Mouse (Mus musculus) forebrain, embryonic 15.5 days (tissue): ENCODE results near the gene Cbr4. TPM values are rescaled to one million over a fixed set of nuclear protein-coding genes. Genes with fewer than 3 reads are reported as not detected.

Experiments used
- ATAC-seq: fragments of 200-750 bp; cut with Nextera tagmentation; replicated peaks from 2 replicates; pipeline ENCODE4 v1.8.0; 2017; ENCODE audit warnings: mild to moderate bottlenecking, moderate TSS enrichment, moderate library complexity
- H3K27ac ChIP-seq: fragments of 300-500 bp; sonication (generic); replicated peaks from 2 replicates; pipeline ENCODE4 v1.5.1; 2015; ENCODE audit warnings: mild to moderate bottlenecking, inconsistent platforms
- H3K27me3 ChIP-seq: fragments of 300-500 bp; sonication (generic); 2 replicates; pipeline ENCODE4 v1.6.1; 2015; ENCODE audit warnings: inconsistent platforms
- H3K36me3 ChIP-seq: fragments of 300-500 bp; sonication (generic); 2 replicates; pipeline ENCODE4 v1.6.1; 2015; ENCODE audit warnings: mild to moderate bottlenecking, inconsistent platforms
- H3K4me1 ChIP-seq: fragments of 300-500 bp; sonication (generic); 2 replicates; pipeline ENCODE4 v1.6.1; 2015; ENCODE audit warnings: inconsistent platforms
- H3K4me2 ChIP-seq: fragments of 300-500 bp; sonication (generic); replicated peaks from 2 replicates; pipeline ENCODE4 v1.6.1; 2015; ENCODE audit warnings: mild to moderate bottlenecking, inconsistent platforms
- H3K4me3 ChIP-seq: fragments of 300-500 bp; sonication (generic); 2 replicates; pipeline ENCODE4 v1.5.1; 2015; ENCODE audit warnings: mild to moderate bottlenecking, inconsistent platforms
- H3K9ac ChIP-seq: fragments of 300-500 bp; sonication (generic); replicated peaks from 2 replicates; pipeline ENCODE4 v1.6.1; 2015; ENCODE audit warnings: mild to moderate bottlenecking, inconsistent platforms
- H3K9me3 ChIP-seq: fragments of 300-500 bp; sonication (generic); 2 replicates; pipeline ENCODE4 v1.6.1; 2016; ENCODE audit warnings: inconsistent platforms
- WGBS: fragments of 180-500 bp; shearing (Covaris S2); methylation state at CpG from one replicate; pipeline ENCODE4 v1.1.7; 2015; ENCODE audit warnings: mixed read lengths; 5-methylcytosine and 5-hydroxymethylcytosine counted together
- polyA plus RNA-seq: library from polyadenylated mRNA; unstranded; fragments of >200 nt; fragmentation: Nextera tagmentation; extraction: Ambion mirVana; gene quantifications from 2 replicates; pipeline ENCODE4 v1.2.1, GENCODE M21; 2015

Gene Cbr4
- polyA plus RNA-seq, result 19.2 and 23.8 TPM in 2 replicates

- Histone ChIP-seq H3K27me3 (no peaks in the 10 kb centered on the region), H3K4me3 (peak within 1 kb of the TSS; percentile 89), H3K9ac (peak within 1 kb of the TSS; percentile 89), H3K27ac (peak within 1 kb of the TSS; percentile 95), H3K4me1 (peaks cover 9% of the 10 kb centered on the region), H3K36me3 (no peaks in the 10 kb centered on the region), H3K9me3 (no peaks in the 10 kb centered on the region), H3K4me2 (peak within 1 kb of the TSS; percentile 58)
- ATAC-seq, result peak; percentile 97
- 2% methylated on average over 29 of the region's 29 CpGs for WGBS
Observed at GRCm38 (mm10) chr8:61487597-61488156, at the start of gene Cbr4. TSS of gene Cbr4 (plus strand) at chr8:61487734.

DNA sequence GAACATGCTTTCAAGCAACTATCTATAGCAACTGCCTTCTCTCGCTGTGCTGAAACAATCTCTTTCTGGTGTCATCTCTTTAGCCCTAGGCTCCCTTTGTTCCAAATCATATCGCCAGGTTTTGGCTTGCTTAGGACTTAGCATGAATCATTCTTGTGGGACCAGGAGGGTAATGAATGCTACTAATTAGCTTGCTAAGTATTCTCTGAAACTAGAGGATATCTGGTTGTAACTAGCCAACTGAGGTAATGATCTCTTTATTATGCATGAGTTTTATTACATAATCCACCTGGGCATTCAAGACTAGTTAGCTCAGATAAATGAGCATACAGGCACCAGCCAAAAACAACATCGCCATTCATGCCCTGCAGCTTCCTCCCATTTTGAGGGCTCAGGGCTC lies 44.5 kb upstream of the Cbr4 start:
- ATAC-seq, result no peak
- H3K27ac ChIP-seq, result no peak overlapping the region
- no peak overlapping the region for H3K4me2 ChIP-seq
- 61% methylated on average over 3 of the region's 3 CpGs for WGBS
- no peak overlapping the region for H3K9ac ChIP-seq
- H3K27me3 ChIP-seq, result no peaks in the 10 kb centered on the region
- H3K9me3 ChIP-seq, result no peaks in the 10 kb centered on the region
- H3K36me3 ChIP-seq, result no peaks in the 10 kb centered on the region
- peaks cover 20% of the 10 kb centered on the region for H3K4me1 ChIP-seq
- no peak overlapping the region for H3K4me3 ChIP-seq

- whole genome bisulfite sequencing, result 41% methylated on average over 3 of the region's 3 CpGs
- no peak overlapping the region for H3K9ac ChIP-seq
- H3K4me3 ChIP-seq, result no peak overlapping the region
- H3K9me3 ChIP-seq, result no peaks in the 10 kb centered on the region
- H3K36me3 ChIP-seq, result no peaks in the 10 kb centered on the region
- no peak overlapping the region for H3K27ac ChIP-seq
- peaks cover 20% of the 10 kb centered on the region for H3K4me1 ChIP-seq
- ATAC-seq, result no peak
- no peaks in the 10 kb centered on the region for H3K27me3 ChIP-seq
- no peak overlapping the region for H3K4me2 ChIP-seq
Observed at GRCm38 (mm10) chr8:61444358-61444757, 43.2 kb upstream of the Cbr4 start.

DNA sequence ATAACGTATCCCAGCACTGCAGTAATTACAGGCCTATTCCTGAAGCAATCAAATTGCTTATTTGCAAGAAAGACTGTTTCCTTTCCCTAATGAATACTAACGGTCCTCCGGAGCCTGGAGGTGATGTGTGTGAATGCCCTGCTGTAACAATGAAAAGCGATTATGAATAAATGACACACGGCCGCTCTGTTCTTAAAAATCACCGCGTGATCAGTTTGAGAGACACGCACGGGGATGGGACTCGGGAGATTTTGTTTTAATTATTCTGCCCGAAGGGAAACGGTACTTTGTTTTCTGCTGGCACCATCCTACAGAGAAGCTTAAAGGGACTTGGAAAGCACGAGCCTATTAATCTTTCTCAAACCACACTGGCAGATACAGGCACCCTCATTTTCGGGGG lies 41.2 kb upstream of the Cbr4 start:
- Histone ChIP-seq H3K9me3 (no peaks in the 10 kb centered on the region), H3K4me1 (peaks cover 20% of the 10 kb centered on the region), H3K27me3 (no peaks in the 10 kb centered on the region), H3K4me3 (peak overlapping the region; percentile 21), H3K36me3 (no peaks in the 10 kb centered on the region), H3K9ac (peak overlapping the region; percentile 35), H3K27ac (peak overlapping the region; percentile 80), H3K4me2 (peak overlapping the region; percentile 42)
- peak; percentile 67 for ATAC-seq
- WGBS, result 5% methylated on average over 15 of the region's 15 CpGs

GRCm38 (mm10) chr8:61448100-61448499 lies 39.4 kb upstream of the Cbr4 start:
- ATAC-seq, result no peak
- 59% methylated on average over 2 of the region's 2 CpGs for WGBS
- Histone ChIP-seq H3K9ac (no peak overlapping the region), H3K9me3 (no peaks in the 10 kb centered on the region), H3K4me2 (no peak overlapping the region), H3K4me3 (no peak overlapping the region), H3K27me3 (no peaks in the 10 kb centered on the region), H3K27ac (no peak overlapping the region), H3K36me3 (no peaks in the 10 kb centered on the region), H3K4me1 (peaks cover 20% of the 10 kb centered on the region)

- Histone ChIP-seq H3K9me3 (no peaks in the 10 kb centered on the region), H3K4me3 (no peak overlapping the region), H3K4me1 (peaks cover 20% of the 10 kb centered on the region), H3K4me2 (no peak overlapping the region), H3K27me3 (no peaks in the 10 kb centered on the region), H3K9ac (no peak overlapping the region), H3K27ac (no peak overlapping the region), H3K36me3 (no peaks in the 10 kb centered on the region)
- WGBS, result 70% methylated on average over 5 of the region's 5 CpGs
- ATAC-seq, result no peak
Observed at GRCm38 (mm10) chr8:61448881-61449280, 38.7 kb upstream of the Cbr4 start.

- Histone ChIP-seq H3K27ac (no peak overlapping the region), H3K4me1 (peaks cover 13% of the 10 kb centered on the region), H3K9ac (no peak overlapping the region), H3K9me3 (no peaks in the 10 kb centered on the region), H3K36me3 (no peaks in the 10 kb centered on the region), H3K4me2 (no peak overlapping the region), H3K27me3 (no peaks in the 10 kb centered on the region), H3K4me3 (no peak overlapping the region)
- no peak for ATAC-seq
- 95% methylated on average over 9 of the region's 9 CpGs for WGBS
Observed at GRCm38 (mm10) chr8:61450916-61451575, 36.5 kb upstream of the Cbr4 start.

- no peaks in the 10 kb centered on the region for H3K36me3 ChIP-seq
- H3K4me3 ChIP-seq, result no peak overlapping the region
- no peak overlapping the region for H3K4me2 ChIP-seq
- H3K9me3 ChIP-seq, result no peaks in the 10 kb centered on the region
- WGBS, result 81% methylated on average over 8 of the region's 8 CpGs
- H3K27me3 ChIP-seq, result no peaks in the 10 kb centered on the region
- no peak for ATAC-seq
- H3K27ac ChIP-seq, result no peak overlapping the region
- peaks cover 5% of the 10 kb centered on the region for H3K4me1 ChIP-seq
- H3K9ac ChIP-seq, result no peak overlapping the region
Observed at GRCm38 (mm10) chr8:61451721-61452337, 35.7 kb upstream of the Cbr4 start.

GRCm38 (mm10) chr8:61459763-61460162 lies 27.8 kb upstream of the Cbr4 start:
- no peaks in the 10 kb centered on the region for H3K9me3 ChIP-seq
- whole genome bisulfite sequencing, result 87% methylated on average over 7 of the region's 7 CpGs
- H3K36me3 ChIP-seq, result no peaks in the 10 kb centered on the region
- H3K4me3 ChIP-seq, result no peak overlapping the region
- no peak overlapping the region for H3K27ac ChIP-seq
- H3K9ac ChIP-seq, result no peak overlapping the region
- H3K4me2 ChIP-seq, result no peak overlapping the region
- no peak for ATAC-seq
- H3K27me3 ChIP-seq, result no peaks in the 10 kb centered on the region
- no peaks in the 10 kb centered on the region for H3K4me1 ChIP-seq

- H3K9me3 ChIP-seq, result no peaks in the 10 kb centered on the region
- peaks cover 6% of the 10 kb centered on the region; the same call in 1 of the 2 replicates for H3K4me1 ChIP-seq
- no peak overlapping the region for H3K4me2 ChIP-seq
- no peak overlapping the region for H3K9ac ChIP-seq
- H3K36me3 ChIP-seq, result no peaks in the 10 kb centered on the region
- no peak overlapping the region for H3K27ac ChIP-seq
- no peak for ATAC-seq
- no peaks in the 10 kb centered on the region for H3K27me3 ChIP-seq
- no peak overlapping the region for H3K4me3 ChIP-seq
- 58% methylated on average over 5 of the region's 5 CpGs for WGBS
Observed at GRCm38 (mm10) chr8:61462221-61462620, 25.3 kb upstream of the Cbr4 start.

DNA sequence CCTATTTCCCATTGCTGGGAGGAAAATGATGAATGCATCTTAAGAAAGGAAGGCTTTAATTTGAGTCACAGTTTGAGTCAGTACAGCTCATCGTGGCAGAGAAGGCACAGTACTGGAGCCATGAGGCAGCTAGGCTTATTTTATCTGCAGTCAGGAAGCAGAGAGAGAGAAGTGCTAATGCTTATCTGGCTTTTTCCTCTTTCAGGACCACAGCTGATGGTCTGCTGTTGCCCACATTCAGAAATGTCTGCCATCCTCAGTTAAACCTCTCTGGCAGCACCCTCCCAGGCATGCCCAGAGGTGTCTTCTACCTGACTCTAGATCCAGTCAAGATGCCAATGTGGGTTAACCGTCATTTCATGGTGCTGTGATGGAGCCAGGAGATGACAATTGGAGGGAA lies 23.1 kb upstream of the Cbr4 start:
- Histone ChIP-seq H3K27ac (no peak overlapping the region), H3K4me1 (peaks cover 14% of the 10 kb centered on the region), H3K36me3 (no peaks in the 10 kb centered on the region), H3K4me2 (no peak overlapping the region), H3K27me3 (no peaks in the 10 kb centered on the region), H3K4me3 (no peak overlapping the region), H3K9me3 (no peaks in the 10 kb centered on the region), H3K9ac (no peak overlapping the region)
- ATAC-seq, result no peak
- WGBS, result 79% methylated on average over 2 of the region's 2 CpGs

DNA sequence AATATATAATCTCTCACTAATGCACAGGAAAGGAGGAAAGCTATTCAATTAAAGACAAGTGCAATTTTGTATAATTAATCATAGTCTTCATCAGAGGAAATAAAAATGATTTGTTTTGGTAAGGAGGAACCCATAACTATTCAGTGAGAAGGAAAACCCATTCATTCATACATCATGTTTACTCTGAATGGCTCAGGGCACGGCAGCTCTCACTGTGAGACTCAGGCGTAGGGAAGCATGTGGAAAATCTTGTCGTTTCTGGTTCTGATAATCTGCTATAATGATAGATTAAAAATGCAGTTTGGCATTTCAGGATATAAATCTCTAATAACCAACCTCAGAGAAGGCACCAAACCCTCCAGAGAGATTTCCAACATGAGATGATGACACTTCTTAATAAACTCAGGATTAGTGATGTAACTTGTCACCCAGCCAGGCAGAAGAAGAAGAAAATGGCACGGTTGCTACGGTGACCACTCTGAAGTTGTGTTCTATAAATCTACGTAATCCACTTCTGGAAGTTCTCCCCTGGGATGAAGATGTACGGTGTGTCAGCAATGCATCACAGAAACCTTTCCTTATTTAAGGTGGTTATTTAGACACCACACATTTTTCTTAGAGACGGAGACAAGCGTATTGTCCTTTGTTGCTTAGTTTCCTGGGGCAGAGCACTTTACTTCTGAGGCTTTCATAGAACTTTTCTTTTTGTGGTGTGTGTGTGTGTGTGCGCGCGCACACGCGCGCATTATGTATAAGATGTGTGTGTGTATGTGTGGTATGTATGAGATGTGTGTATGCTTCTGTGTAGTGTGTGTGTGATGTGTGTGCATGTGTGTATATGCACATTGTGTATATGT lies 20.6 kb upstream of the Cbr4 start:
- Histone ChIP-seq H3K4me1 (peaks cover 14% of the 10 kb centered on the region), H3K4me3 (no peak overlapping the region), H3K27me3 (no peaks in the 10 kb centered on the region), H3K4me2 (no peak overlapping the region), H3K36me3 (no peaks in the 10 kb centered on the region), H3K9me3 (no peaks in the 10 kb centered on the region), H3K27ac (no peak overlapping the region), H3K9ac (no peak overlapping the region)
- 72% methylated on average over 15 of the region's 15 CpGs for WGBS
- ATAC-seq, result peak; percentile 13; the same call in 1 of the 2 replicates
